Mouse (Mus musculus): ENCODE measurements around the gene Fmn2. TPM values are rescaled to one million over a fixed set of nuclear protein-coding genes. Genes with fewer than 3 reads are reported as not detected.

Gene Fmn2
- polyA plus RNA-seq, 1 experiment = 5.5 TPM

DNA sequence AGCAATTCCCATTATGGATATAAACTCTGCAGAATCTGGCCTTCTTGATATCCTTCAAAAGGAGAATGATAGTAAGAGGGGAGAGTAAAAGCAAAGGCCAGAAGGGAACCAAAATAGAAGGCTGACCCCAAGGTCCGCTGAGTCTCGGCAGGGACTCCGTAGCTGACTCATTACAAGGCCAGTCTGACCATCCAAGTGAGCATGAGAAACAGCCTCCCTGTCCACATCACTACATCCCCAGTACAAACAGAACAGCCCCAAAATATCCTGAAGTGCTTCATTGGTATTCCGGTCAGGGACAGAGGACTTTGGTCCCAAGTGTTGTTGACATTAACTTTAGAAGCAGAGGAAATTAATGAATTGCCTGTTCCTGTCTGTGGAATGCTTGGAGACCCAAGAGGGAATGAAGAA is 270.3 kb downstream of the Fmn2 start:
- no peak overlapping the region for H3K4me3 ChIP-seq (ENCODE audit: control insufficient read depth, low read depth, low read length)
- H3K27ac ChIP-seq (ENCODE audit: control insufficient read depth, insufficient read depth, low read depth, low read length) = no peak overlapping the region
- H3K36me3 ChIP-seq (ENCODE audit: control insufficient read depth, insufficient read depth, low read length) = no peaks in the 10 kb centered on the region
- no peaks in the 10 kb centered on the region for H3K27me3 ChIP-seq (ENCODE audit: control insufficient read depth, insufficient read depth, low read length)
- H3K4me1 ChIP-seq (ENCODE audit: control insufficient read depth, insufficient read depth, low read length) = no peaks in the 10 kb centered on the region
- TF ChIP-seq POLR2A (IDR thresholded peaks at IDR 0.05; ENCODE audit: control insufficient read depth, low read depth, low read length) (no peak), CTCF (IDR thresholded peaks at IDR 0.05; ENCODE audit: control insufficient read depth, insufficient read depth, insufficient replicate concordance, low read depth, low read length) (no peak)

DNA sequence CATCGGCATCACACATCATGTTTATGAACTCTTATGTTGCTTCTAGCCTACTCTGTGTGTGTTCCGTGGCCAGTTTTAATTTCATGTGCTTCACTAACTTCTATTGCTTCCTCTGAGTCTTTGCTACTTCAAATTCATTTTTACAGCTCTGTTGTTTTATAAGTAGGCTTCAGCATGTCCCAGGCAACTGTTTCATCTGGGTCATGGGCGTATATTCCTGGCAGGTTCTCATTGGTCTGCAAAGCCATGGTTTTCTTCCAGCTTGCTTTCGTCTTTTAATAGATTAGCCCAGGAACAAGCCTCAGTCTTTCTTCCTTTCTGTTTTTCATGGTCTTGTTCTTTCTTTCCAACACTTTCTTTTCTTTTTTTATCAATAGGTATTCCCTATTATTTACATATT is 279.4 kb downstream of the Fmn2 start:
- Histone ChIP-seq H3K36me3 (ENCODE audit: control insufficient read depth, insufficient read depth, low read length) (no peaks in the 10 kb centered on the region), H3K27ac (ENCODE audit: control insufficient read depth, insufficient read depth, low read depth, low read length) (no peak overlapping the region), H3K4me3 (ENCODE audit: control insufficient read depth, low read depth, low read length) (no peak overlapping the region), H3K4me1 (ENCODE audit: control insufficient read depth, insufficient read depth, low read length) (no peaks in the 10 kb centered on the region), H3K27me3 (ENCODE audit: control insufficient read depth, insufficient read depth, low read length) (no peaks in the 10 kb centered on the region)
- TF ChIP-seq CTCF (IDR thresholded peaks at IDR 0.05; ENCODE audit: control insufficient read depth, insufficient read depth, insufficient replicate concordance, low read depth, low read length) (no peak), POLR2A (IDR thresholded peaks at IDR 0.05; ENCODE audit: control insufficient read depth, low read depth, low read length) (no peak)

DNA sequence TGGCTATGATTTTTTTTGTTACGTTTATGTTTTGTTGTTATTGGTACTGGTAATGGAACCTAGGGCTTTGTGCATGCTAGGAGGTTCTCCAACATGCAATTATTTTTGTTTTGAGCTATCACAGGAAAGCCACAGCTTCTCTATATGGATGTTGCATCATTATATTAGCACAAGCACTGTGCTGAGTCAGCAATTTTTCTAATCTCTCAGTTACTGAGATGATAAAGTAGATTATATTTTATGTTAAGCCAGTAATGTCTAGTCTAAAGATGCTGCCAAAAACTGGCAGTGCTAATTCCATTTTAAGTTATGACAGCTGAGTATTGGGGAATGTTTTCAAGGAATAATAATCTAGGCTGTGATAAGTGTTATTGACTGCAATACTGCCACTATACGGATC is 287.0 kb downstream of the Fmn2 start:
- no peak for TF ChIP-seq POLR2A (IDR thresholded peaks at IDR 0.05; ENCODE audit: control insufficient read depth, low read depth, low read length)
- no peak for TF ChIP-seq CTCF (IDR thresholded peaks at IDR 0.05; ENCODE audit: control insufficient read depth, insufficient read depth, insufficient replicate concordance, low read depth, low read length)
- Histone ChIP-seq H3K36me3 (ENCODE audit: control insufficient read depth, insufficient read depth, low read length) (no peaks in the 10 kb centered on the region), H3K4me1 (ENCODE audit: control insufficient read depth, insufficient read depth, low read length) (no peaks in the 10 kb centered on the region), H3K27me3 (ENCODE audit: control insufficient read depth, insufficient read depth, low read length) (no peaks in the 10 kb centered on the region), H3K4me3 (ENCODE audit: control insufficient read depth, low read depth, low read length) (no peak overlapping the region), H3K27ac (ENCODE audit: control insufficient read depth, insufficient read depth, low read depth, low read length) (no peak overlapping the region)

DNA sequence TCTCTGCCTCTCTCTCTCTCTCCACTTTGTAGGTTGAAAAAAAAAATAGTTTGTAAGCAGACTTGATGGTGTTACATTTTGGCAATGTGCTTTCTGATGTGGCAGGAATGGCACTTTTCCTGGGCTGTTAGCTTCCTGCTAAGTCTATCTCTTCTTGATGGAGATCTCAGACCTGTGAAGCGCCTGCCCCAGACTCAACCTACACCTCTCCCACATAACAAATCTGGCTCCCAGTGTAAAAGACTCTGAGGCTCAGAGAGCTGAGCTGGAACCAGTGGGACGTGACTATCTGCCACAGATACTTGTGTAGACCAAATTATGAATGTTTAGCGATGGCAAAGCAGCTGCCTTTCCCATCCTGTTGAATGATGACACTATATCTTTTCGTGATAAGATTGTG is 310.2 kb downstream of the Fmn2 start:
- no peaks in the 10 kb centered on the region for H3K36me3 ChIP-seq (ENCODE audit: control insufficient read depth, insufficient read depth, low read length)
- no peaks in the 10 kb centered on the region for H3K4me1 ChIP-seq (ENCODE audit: control insufficient read depth, insufficient read depth, low read length)
- no peak for TF ChIP-seq CTCF (IDR thresholded peaks at IDR 0.05; ENCODE audit: control insufficient read depth, insufficient read depth, insufficient replicate concordance, low read depth, low read length)
- no peak for TF ChIP-seq POLR2A (IDR thresholded peaks at IDR 0.05; ENCODE audit: control insufficient read depth, low read depth, low read length)
- H3K4me3 ChIP-seq (ENCODE audit: control insufficient read depth, low read depth, low read length) = no peak overlapping the region
- H3K27me3 ChIP-seq (ENCODE audit: control insufficient read depth, insufficient read depth, low read length) = no peaks in the 10 kb centered on the region
- no peak overlapping the region for H3K27ac ChIP-seq (ENCODE audit: control insufficient read depth, insufficient read depth, low read depth, low read length)

DNA sequence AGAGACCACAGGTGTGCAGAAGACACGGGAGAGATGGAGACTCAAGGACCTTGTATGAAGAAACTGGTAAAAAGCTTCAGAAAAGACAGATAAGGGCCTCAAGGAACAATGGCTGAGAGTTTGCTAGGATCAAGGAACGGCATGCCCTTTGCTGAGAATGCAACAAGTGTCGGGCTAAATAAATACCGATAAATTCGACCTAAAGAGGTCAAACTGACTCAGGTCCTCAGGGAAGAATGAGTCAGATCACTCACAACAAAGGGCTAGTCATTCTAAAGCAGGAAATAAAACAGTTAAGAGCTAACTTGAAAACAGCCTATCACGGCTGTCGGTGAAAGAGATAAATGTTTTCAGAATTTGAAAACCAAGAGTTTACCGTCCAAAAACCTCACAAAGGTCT is 324.9 kb downstream of the Fmn2 start:
- no peak overlapping the region for H3K4me3 ChIP-seq (ENCODE audit: control insufficient read depth, low read depth, low read length)
- no peaks in the 10 kb centered on the region for H3K4me1 ChIP-seq (ENCODE audit: control insufficient read depth, insufficient read depth, low read length)
- no peak overlapping the region for H3K27ac ChIP-seq (ENCODE audit: control insufficient read depth, insufficient read depth, low read depth, low read length)
- H3K36me3 ChIP-seq (ENCODE audit: control insufficient read depth, insufficient read depth, low read length) = no peaks in the 10 kb centered on the region
- no peak for TF ChIP-seq CTCF (IDR thresholded peaks at IDR 0.05; ENCODE audit: control insufficient read depth, insufficient read depth, insufficient replicate concordance, low read depth, low read length)
- TF ChIP-seq POLR2A (IDR thresholded peaks at IDR 0.05; ENCODE audit: control insufficient read depth, low read depth, low read length) = no peak
- no peaks in the 10 kb centered on the region for H3K27me3 ChIP-seq (ENCODE audit: control insufficient read depth, insufficient read depth, low read length)

DNA sequence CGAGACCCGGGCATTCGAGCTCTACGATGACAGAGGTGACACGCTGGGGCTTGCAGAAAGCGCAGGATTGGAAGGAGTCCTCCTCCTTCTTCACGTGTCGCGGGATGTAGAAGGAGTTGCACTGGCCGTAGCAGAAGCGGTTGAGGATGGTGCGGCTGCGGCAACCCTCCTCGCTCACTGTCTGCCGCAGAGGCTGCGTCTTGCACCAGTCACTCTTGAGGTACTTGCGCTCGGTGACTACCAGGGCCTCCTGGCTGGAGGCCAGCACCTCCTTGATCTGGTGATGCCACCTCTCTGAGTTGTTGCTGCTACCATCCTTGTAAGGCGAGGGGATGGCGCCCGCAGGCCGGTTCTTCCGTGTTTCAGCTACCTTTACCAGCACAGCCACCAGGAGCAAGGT is 335.2 kb downstream of the Fmn2 start:
- TF ChIP-seq POLR2A (IDR thresholded peaks at IDR 0.05; ENCODE audit: control insufficient read depth, low read depth, low read length) (no peak), CTCF (IDR thresholded peaks at IDR 0.05; ENCODE audit: control insufficient read depth, insufficient read depth, insufficient replicate concordance, low read depth, low read length) (no peak)
- Histone ChIP-seq H3K27me3 (ENCODE audit: control insufficient read depth, insufficient read depth, low read length) (no peaks in the 10 kb centered on the region), H3K36me3 (ENCODE audit: control insufficient read depth, insufficient read depth, low read length) (no peaks in the 10 kb centered on the region), H3K4me1 (ENCODE audit: control insufficient read depth, insufficient read depth, low read length) (no peaks in the 10 kb centered on the region; the same call in 1 of the 2 replicates), H3K4me3 (ENCODE audit: control insufficient read depth, low read depth, low read length) (peak overlapping the region; percentile 41), H3K27ac (ENCODE audit: control insufficient read depth, insufficient read depth, low read depth, low read length) (no peak overlapping the region)

DNA sequence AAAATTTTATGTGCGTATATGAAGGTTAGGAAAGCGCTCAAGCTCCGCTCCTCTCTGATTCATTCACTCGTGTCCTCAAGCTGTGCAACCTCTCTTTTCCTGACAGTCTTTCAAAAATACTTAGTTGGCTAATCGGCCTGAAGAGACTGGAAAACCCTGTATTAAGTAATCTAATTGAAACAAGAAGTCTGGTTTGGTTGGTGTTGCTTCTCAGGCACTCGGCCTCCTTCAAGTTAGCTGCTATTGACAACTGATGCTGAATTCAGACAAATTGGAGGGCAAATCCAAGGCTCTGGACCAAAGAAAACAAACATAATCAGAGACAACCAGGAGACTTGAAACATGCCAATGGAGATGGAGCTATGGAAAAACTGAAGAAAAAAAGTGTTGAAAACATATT is 343.2 kb downstream of the Fmn2 start:
- H3K27me3 ChIP-seq (ENCODE audit: control insufficient read depth, insufficient read depth, low read length) = no peaks in the 10 kb centered on the region
- no peak for TF ChIP-seq POLR2A (IDR thresholded peaks at IDR 0.05; ENCODE audit: control insufficient read depth, low read depth, low read length)
- TF ChIP-seq CTCF (IDR thresholded peaks at IDR 0.05; ENCODE audit: control insufficient read depth, insufficient read depth, insufficient replicate concordance, low read depth, low read length) = no peak
- H3K36me3 ChIP-seq (ENCODE audit: control insufficient read depth, insufficient read depth, low read length) = no peaks in the 10 kb centered on the region
- no peak overlapping the region for H3K4me3 ChIP-seq (ENCODE audit: control insufficient read depth, low read depth, low read length)
- no peaks in the 10 kb centered on the region for H3K4me1 ChIP-seq (ENCODE audit: control insufficient read depth, insufficient read depth, low read length)
- no peak overlapping the region for H3K27ac ChIP-seq (ENCODE audit: control insufficient read depth, insufficient read depth, low read depth, low read length)

DNA sequence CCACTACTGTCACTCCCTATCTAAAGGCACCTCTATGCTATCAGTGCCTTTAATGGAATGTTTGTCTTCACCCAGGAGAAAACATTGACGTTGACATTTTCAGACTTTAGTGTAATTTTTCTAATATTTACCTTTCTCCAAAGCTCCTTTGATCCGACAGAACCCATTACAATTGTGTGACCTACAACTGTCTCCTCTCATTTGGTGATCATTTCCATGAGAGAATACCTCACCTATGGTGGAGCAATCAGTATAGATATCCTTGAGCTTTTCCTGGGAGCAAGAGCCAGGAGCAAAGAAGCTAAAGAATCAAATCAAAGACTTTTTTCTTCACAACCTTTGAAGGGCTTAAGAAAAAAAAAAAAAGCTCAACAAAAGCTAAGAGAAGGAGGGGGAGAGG is 354.6 kb downstream of the Fmn2 start:
- no peak for TF ChIP-seq POLR2A (IDR thresholded peaks at IDR 0.05; ENCODE audit: control insufficient read depth, low read depth, low read length)
- no peak for TF ChIP-seq CTCF (IDR thresholded peaks at IDR 0.05; ENCODE audit: control insufficient read depth, insufficient read depth, insufficient replicate concordance, low read depth, low read length)
- H3K4me3 ChIP-seq (ENCODE audit: control insufficient read depth, low read depth, low read length) = no peak overlapping the region
- no peaks in the 10 kb centered on the region for H3K27me3 ChIP-seq (ENCODE audit: control insufficient read depth, insufficient read depth, low read length)
- no peaks in the 10 kb centered on the region for H3K36me3 ChIP-seq (ENCODE audit: control insufficient read depth, insufficient read depth, low read length)
- no peak overlapping the region for H3K27ac ChIP-seq (ENCODE audit: control insufficient read depth, insufficient read depth, low read depth, low read length)
- no peaks in the 10 kb centered on the region for H3K4me1 ChIP-seq (ENCODE audit: control insufficient read depth, insufficient read depth, low read length)

All from testis, adult 2 months (tissue).